Mouse (Mus musculus) heart, postnatal 36 days (tissue): ENCODE results near the gene Glt28d2. TPM values are rescaled to one million over a fixed set of nuclear protein-coding genes. Genes with fewer than 3 reads are reported as not detected.

Experiments used
- DNase-seq, 2 experiments: peaks; one replicate each; pipeline ENCODE4 v3.0.0; 2021 to 2022
- intact Hi-C: fragments of 180-260 bp; cut with DNase I; formaldehyde crosslinking; loops from one replicate; pipeline ENCODE4 v1.15.1; 2025
- total RNA-seq, 2 experiments: library from RNA; stranded (reverse); gene quantifications; 2 replicates each; pipeline ENCODE4 v1.2.3; 2021

The Glt28d2 gene
- total RNA-seq, 2 experiments from 2014 or later, result 4.1 to 4.7 TPM

- intact Hi-C loops, result no loop called here
- no peak for DNase-seq
Observed at GRCm38 (mm10) chr3:85833627-85834026, 53.7 kb downstream of the Glt28d2 start.

- no peak for DNase-seq
- intact Hi-C loops, result no loop called here
Observed at GRCm38 (mm10) chr3:85832490-85833155, 54.7 kb downstream of the Glt28d2 start.

GRCm38 (mm10) chr3:85831785-85832184 is 55.5 kb downstream of the Glt28d2 start:
- DNase-seq, result no peak
- intact Hi-C loops, result no loop called here

GRCm38 (mm10) chr3:85829047-85829446 is 58.3 kb downstream of the Glt28d2 start:
- no peak for DNase-seq
- intact Hi-C loops, result no loop called here

- intact Hi-C loops, result no loop called here
Observed at GRCm38 (mm10) chr3:85827815-85828214, 59.5 kb downstream of the Glt28d2 start.

GRCm38 (mm10) chr3:85827283-85827682 is 60.0 kb downstream of the Glt28d2 start:
- DNase-seq, result peak in 1 of 2 experiments; percentile 16
- intact Hi-C loops, result no loop called here

More at GRCm38 (mm10) chr3:85827815-85828214, 59.5 kb downstream of the Glt28d2 start:
- no peak for DNase-seq

- DNase-seq, result no peak
- intact Hi-C loops, result no loop called here
Observed at GRCm38 (mm10) chr3:85820839-85821548, 66.3 kb downstream of the Glt28d2 start.

Other genes starting within 250 kb of the Glt28d2 start
- gene Fam160a1, start 70.2 kb downstream of the Glt28d2 start, total RNA-seq, result 10 to 100 TPM; 46.4 to 67.6 TPM
- gene Gm37240, start within 50 bp of the Glt28d2 start, total RNA-seq, result 10 to 100 TPM; 35.9 to 45.6 TPM
- gene Sh3d19, start 83.6 kb upstream of the Glt28d2 start, total RNA-seq, result 10 to 100 TPM; 23.0 to 32.4 TPM
- not detected for gene Prss48, start 115.0 kb upstream of the Glt28d2 start, total RNA-seq